Mouse (Mus musculus): ENCODE measurements around the gene Capn15. TPM values are rescaled to one million over a fixed set of nuclear protein-coding genes. Genes with fewer than 3 reads are reported as not detected.

Gene Capn15
- total RNA-seq (2021), result 10 to 100 TPM; 42.2 to 45.9 TPM

GRCm38 (mm10) chr17:25985306-25986294 is at the start of gene Capn15:
Capn15 (minus strand) TSS chr17:25985796.
- intact Hi-C loops (cut with DNase I), result no loop called here
- peak; percentile 94 for DNase-seq

- intact Hi-C loops (cut with DNase I), result no loop called here
- DNase-seq, result no peak
Observed at GRCm38 (mm10) chr17:26032037-26032436, 46.4 kb upstream of the Capn15 start.

- DNase-seq, result no peak
- intact Hi-C loops (cut with DNase I), result no loop called here
Observed at GRCm38 (mm10) chr17:26031583-26031982, 46.0 kb upstream of the Capn15 start.

- intact Hi-C loops (cut with DNase I), result no loop called here
Observed at GRCm38 (mm10) chr17:26028261-26028660, 42.7 kb upstream of the Capn15 start.

GRCm38 (mm10) chr17:26024674-26025073 is 39.1 kb upstream of the Capn15 start:
- intact Hi-C loops (cut with DNase I), result no loop called here

More at GRCm38 (mm10) chr17:26028261-26028660, 42.7 kb upstream of the Capn15 start:
- DNase-seq, result no peak

GRCm38 (mm10) chr17:26023966-26024365 is 38.4 kb upstream of the Capn15 start:
- DNase-seq, result no peak
- intact Hi-C loops (cut with DNase I), result no loop called here

More at GRCm38 (mm10) chr17:26024674-26025073, 39.1 kb upstream of the Capn15 start:
- DNase-seq, result no peak

- DNase-seq, result no peak
- intact Hi-C loops (cut with DNase I), result no loop called here
Observed at GRCm38 (mm10) chr17:26023181-26023580, 37.6 kb upstream of the Capn15 start.

- no peak for DNase-seq
- intact Hi-C loops (cut with DNase I), result no loop called here
Observed at GRCm38 (mm10) chr17:26021728-26022341, 36.2 kb upstream of the Capn15 start.

GRCm38 (mm10) chr17:26020848-26021347 is 35.3 kb upstream of the Capn15 start:
- intact Hi-C loops (cut with DNase I), result no loop called here
- DNase-seq, result no peak

GRCm38 (mm10) chr17:26018388-26018787 is 32.8 kb upstream of the Capn15 start:
- no peak for DNase-seq
- intact Hi-C loops (cut with DNase I), result no loop called here

- intact Hi-C loops (cut with DNase I), result no loop called here
- no peak for DNase-seq
Observed at GRCm38 (mm10) chr17:26017949-26018348, 32.4 kb upstream of the Capn15 start.

GRCm38 (mm10) chr17:26017021-26017420 is 31.4 kb upstream of the Capn15 start:
- no peak for DNase-seq
- intact Hi-C loops (cut with DNase I), result no loop called here

- intact Hi-C loops (cut with DNase I), result no loop called here
- no peak for DNase-seq
Observed at GRCm38 (mm10) chr17:26013711-26014110, 28.1 kb upstream of the Capn15 start.

- intact Hi-C loops (cut with DNase I), result no loop called here
- DNase-seq, result peak; percentile 75
Observed at GRCm38 (mm10) chr17:26011841-26012460, 26.4 kb upstream of the Capn15 start.

GRCm38 (mm10) chr17:26009540-26009939 is 23.9 kb upstream of the Capn15 start:
- intact Hi-C loops (cut with DNase I), result no loop called here
- DNase-seq, result peak; percentile 80

GRCm38 (mm10) chr17:26008787-26009186 is 23.2 kb upstream of the Capn15 start:
- intact Hi-C loops (cut with DNase I), result no loop called here
- no peak for DNase-seq

- no peak for DNase-seq
- intact Hi-C loops (cut with DNase I), result no loop called here
Observed at GRCm38 (mm10) chr17:26008331-26008730, 22.7 kb upstream of the Capn15 start.

GRCm38 (mm10) chr17:26007646-26008045 is 22.1 kb upstream of the Capn15 start:
- intact Hi-C loops (cut with DNase I), result no loop called here
- DNase-seq, result no peak

- intact Hi-C loops (cut with DNase I), result no loop called here
- DNase-seq, result no peak
Observed at GRCm38 (mm10) chr17:26005731-26006450, 20.3 kb upstream of the Capn15 start.

- no peak for DNase-seq
- intact Hi-C loops (cut with DNase I), result no loop called here
Observed at GRCm38 (mm10) chr17:26004711-26005110, 19.1 kb upstream of the Capn15 start.

Data from left cerebral cortex, postnatal 4 days (tissue).